Mouse (Mus musculus): Measurements from ENCODE around the gene Acaa1a.

Gene Acaa1a

GRCm38 (mm10) chr9:119339558-119340211 lies at the start of gene Acaa1a:
Gene Acaa1a (plus strand): TSS chr9:119339676.
- peak; percentile 87 for DNase-seq (ENCODE audit: low read depth, low spot score)

- DNase-seq (ENCODE audit: low read depth, low spot score): no peak
These were observed 48.7 kb upstream of the Acaa1a start for GRCm38 (mm10) chr9:119290791-119291190.

GRCm38 (mm10) chr9:119297696-119298095 lies 41.8 kb upstream of the Acaa1a start:
- no peak for DNase-seq (ENCODE audit: low read depth, low spot score)

- DNase-seq (ENCODE audit: low read depth, low spot score): no peak
These were observed 40.9 kb upstream of the Acaa1a start for GRCm38 (mm10) chr9:119298563-119298962.

GRCm38 (mm10) chr9:119305863-119306262 lies 33.6 kb upstream of the Acaa1a start:
- DNase-seq (ENCODE audit: low read depth, low spot score): no peak

- no peak for DNase-seq (ENCODE audit: low read depth, low spot score)
These were observed 30.4 kb upstream of the Acaa1a start for GRCm38 (mm10) chr9:119309067-119309466.

GRCm38 (mm10) chr9:119313096-119313495 lies 26.4 kb upstream of the Acaa1a start:
- DNase-seq (ENCODE audit: low read depth, low spot score): no peak

- DNase-seq (ENCODE audit: low read depth, low spot score): peak; percentile 67
These were observed 20.6 kb upstream of the Acaa1a start for GRCm38 (mm10) chr9:119318891-119319290.

GRCm38 (mm10) chr9:119320446-119320845 lies 19.0 kb upstream of the Acaa1a start:
- no peak for DNase-seq (ENCODE audit: low read depth, low spot score)

- DNase-seq (ENCODE audit: low read depth, low spot score): peak; percentile 41
These were observed 18.5 kb upstream of the Acaa1a start for GRCm38 (mm10) chr9:119320946-119321345.

- DNase-seq (ENCODE audit: low read depth, low spot score): peak; percentile 55
These were observed 17.9 kb upstream of the Acaa1a start for GRCm38 (mm10) chr9:119321392-119322229.

GRCm38 (mm10) chr9:119322289-119323259 lies 16.9 kb upstream of the Acaa1a start, which contains the start of gene Oxsr1:
Gene Oxsr1 (minus strand): TSS chr9:119322427.
- DNase-seq (ENCODE audit: low read depth, low spot score): peak; percentile 99

GRCm38 (mm10) chr9:119323260-119323645 lies 16.2 kb upstream of the Acaa1a start:
- DNase-seq (ENCODE audit: low read depth, low spot score): no peak

GRCm38 (mm10) chr9:119324130-119324529 lies 15.3 kb upstream of the Acaa1a start:
- no peak for DNase-seq (ENCODE audit: low read depth, low spot score)

- DNase-seq (ENCODE audit: low read depth, low spot score): no peak
These were observed 11.0 kb upstream of the Acaa1a start for GRCm38 (mm10) chr9:119328488-119328887.

GRCm38 (mm10) chr9:119330186-119330963 lies 9.1 kb upstream of the Acaa1a start:
- no peak for DNase-seq (ENCODE audit: low read depth, low spot score)

GRCm38 (mm10) chr9:119334324-119334723 lies 5.2 kb upstream of the Acaa1a start:
- DNase-seq (ENCODE audit: low read depth, low spot score): no peak

- no peak for DNase-seq (ENCODE audit: low read depth, low spot score)
These were observed 4.6 kb upstream of the Acaa1a start for GRCm38 (mm10) chr9:119334834-119335233.

GRCm38 (mm10) chr9:119335571-119335970 lies 3.9 kb upstream of the Acaa1a start:
- DNase-seq (ENCODE audit: low read depth, low spot score): no peak

- DNase-seq (ENCODE audit: low read depth, low spot score): no peak
These were observed 1.6 kb upstream of the Acaa1a start for GRCm38 (mm10) chr9:119337842-119338241.

GRCm38 (mm10) chr9:119338350-119338749 lies 1.1 kb upstream of the Acaa1a start:
- DNase-seq (ENCODE audit: low read depth, low spot score): no peak
